Mouse (Mus musculus): ENCODE data around the gene Syngr4. TPM values are rescaled to one million over a fixed set of nuclear protein-coding genes. Genes with fewer than 3 reads are reported as not detected.
A peak's percentile ranks its signal among the peaks of the same experiment; 100 is the strongest.
"Not testable (repeated sequence)": the region's sequence is repeated elsewhere in the genome, so short reads cannot be mapped to it uniquely, and the experiment has no call there.

Syngr4 gene
- 0.70 TPM in 1 of 2 replicates, not detected in the other for total RNA-seq (2021)
- long read RNA-seq: 0 reads

DNA sequence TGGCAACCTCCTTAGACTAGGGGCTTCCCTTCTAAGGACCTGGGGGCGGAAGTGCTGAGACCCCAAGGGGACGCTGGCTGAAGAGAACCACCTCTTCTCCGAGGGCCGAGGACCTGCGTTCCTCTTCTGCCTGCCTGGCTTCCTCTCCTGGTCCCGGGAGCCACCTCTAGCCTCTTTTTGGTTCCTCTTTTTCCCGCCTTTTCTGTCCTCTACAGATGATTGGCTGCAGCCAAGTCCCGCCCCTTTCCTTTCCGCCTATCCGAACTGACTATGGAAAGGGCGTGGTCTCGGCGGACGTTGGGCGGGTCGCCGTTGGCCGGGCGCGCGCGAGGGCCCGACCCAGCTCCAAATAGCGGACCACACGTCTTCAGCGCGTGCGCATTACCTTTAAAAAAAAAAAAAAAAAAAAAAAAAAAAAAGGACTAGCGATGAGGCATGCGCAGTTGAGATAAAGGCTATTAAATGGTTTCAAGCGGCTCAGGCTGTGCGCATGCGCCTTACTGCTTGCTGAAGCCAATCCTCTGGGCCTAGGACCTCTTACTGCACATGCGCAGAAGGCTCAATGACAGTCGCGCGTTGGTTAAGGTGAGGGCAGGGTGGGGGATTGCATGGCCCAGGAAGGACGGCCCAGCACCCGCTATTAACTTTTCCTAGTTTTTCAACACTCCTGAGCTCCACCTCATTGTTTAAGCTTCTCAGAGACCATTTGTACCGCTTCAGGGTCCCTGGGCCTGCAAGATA lies at the start of gene Syngr4, which contains the start of gene Tmem143:
Gene Syngr4 (minus strand): TSS at position 198 of the 741 bp plus-strand sequence.
Gene Tmem143 (plus strand): TSS at position 425 of the 741 bp plus-strand sequence.
- peak; percentile 94 for DNase-seq

DNA sequence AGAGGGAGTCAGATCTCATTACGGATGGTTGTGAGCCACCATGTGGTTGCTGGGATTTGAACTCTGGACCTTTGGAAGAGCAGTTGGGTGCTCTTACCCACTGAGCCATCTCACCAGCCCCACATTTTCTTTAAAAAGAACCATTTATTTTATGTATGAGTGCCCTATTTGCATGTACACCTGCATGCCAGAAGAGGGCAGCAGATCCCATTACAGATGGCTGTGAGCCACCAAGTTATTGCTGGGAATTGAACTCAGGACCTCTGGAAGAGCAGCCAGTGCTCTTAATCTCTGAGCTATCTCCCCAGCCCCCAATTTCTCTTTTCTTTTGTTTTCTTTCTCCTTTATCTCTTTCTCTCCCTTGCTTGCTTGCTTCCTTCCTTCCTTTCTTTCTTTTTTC lies 46.8 kb upstream of the Syngr4 start:
- not testable (repeated sequence) for DNase-seq

DNA sequence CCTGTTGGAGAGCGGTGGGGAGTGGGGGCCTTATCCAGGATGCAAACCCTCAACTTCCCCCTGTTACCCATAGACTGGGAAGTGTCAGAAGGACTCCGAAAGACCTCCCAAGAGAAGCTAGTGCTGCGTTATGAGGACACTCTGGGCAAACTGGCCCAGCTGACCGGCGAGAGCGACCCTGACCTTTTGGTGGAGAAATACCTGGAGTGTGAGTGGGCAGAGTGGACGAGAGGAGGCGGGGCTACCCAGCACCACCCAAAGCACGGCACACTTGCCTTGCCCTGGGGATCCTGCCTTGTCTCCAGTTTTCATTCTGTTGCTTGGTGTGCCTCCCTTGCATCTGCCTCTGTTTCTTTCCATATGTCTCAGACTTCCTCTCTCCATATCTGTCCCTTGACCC lies 45.5 kb upstream of the Syngr4 start:
- DNase-seq: peak; percentile 76

DNA sequence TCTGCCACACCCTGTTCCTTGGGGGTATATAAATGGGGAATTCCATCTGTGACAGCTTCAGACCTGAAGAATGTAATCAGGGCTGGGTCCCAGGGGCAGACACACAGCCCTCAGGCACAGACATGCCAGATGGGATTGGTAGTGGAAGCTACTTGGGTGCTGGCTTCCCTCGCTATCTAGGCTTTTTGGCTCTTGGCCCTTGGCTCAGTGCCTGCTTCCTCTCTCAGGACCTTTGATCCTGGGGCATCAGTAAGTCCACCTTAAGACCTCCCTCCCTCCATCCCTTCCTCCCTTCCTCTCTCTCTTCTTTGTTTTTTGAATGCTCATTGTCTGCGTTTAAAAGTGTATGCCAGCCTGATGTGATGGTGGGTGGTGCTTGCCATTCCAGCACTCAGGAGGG lies 43.3 kb upstream of the Syngr4 start:
- DNase-seq: no peak

DNA sequence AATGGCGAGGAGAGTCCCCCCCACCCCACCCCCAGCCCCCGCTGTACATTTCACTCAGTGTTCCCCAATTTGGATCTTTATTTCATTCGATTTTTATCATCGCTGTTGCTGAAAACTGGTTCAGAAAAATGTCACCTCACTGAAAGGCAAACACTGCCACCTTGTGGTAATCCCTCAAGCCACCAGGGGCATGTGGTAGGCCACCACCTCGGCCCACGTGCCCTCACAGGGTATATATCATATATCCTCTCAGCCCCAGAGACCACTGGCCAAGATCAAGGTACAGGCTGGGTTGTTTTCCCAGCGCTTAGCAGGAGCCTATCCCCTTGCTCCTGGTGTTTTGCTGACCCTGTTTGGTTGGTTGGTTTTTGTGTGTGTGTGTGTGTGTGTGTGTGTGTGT lies 38.6 kb upstream of the Syngr4 start:
- DNase-seq: peak; percentile 68

DNA sequence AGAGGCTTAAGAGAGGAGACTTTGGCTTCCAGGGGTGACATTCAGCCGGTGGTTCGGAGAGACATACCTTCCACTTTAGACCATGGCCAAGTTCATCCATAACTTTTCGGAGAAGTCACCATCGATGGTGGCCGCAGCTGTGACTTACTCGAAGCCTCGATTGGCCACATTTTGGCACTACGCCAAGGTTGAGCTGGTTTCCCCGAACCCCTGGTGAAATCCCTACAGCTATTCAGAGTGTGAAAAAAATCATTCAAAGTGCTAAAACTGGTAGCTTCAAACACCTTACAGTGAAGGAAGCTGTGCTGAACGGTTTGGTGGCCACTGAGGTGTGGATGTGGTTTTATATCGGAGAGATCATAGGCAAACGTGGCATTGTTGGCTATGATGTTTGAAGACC lies 37.3 kb upstream of the Syngr4 start:
- not testable (repeated sequence) for DNase-seq

DNA sequence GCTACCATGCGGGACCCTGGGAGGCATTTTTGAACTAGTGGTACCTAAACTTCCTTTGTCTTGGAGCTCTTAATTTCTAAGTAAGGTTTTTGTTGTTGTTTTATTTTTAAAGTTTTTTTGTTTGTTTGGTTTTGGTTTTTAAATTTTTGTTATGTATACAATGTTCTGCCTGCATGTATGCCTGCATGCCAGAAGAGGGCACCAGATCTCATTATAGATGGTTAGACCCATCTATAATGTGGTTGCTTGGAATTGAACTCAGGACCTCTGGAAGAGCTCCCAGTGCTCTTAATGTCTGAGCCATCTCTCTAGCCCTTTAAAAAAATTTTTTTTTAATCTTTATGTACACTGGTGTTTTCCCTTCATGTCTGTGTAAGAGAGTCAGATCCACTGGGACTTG lies 33.2 kb upstream of the Syngr4 start:
- no peak for DNase-seq

DNA sequence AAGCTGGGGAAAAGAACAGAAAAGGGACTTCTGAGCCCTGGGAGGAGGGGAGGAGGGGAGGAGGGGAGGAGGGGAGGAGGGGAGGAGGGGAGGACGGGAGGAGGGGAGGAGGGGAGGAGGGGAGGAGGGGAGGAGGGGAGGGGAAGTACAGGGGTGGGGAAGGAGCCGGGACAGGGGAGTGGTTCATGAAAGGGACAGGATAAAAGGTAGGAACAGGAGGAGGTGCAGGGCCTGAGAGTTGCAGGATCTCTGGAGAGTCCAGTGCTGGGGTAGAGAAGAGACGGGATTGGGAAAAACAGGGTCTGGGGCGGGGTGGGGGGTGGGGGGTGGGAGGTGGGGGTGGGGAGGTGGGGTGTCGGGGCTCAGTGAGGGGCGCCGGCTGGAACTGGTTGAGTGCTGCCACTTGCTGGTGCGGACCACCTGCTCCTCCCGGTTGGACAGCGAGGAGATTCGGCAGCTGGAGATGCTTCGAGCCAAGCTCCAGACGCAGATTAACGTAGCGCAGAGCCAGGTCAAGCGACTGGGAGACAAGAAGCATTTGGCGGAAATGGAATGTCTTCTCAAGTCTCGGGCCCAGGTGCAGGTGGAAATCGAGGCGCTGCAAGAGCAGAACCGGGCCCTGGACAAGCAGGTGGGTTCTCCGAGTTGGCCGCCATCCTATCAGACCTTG lies 32.2 kb upstream of the Syngr4 start:
- no peak for DNase-seq

DNA sequence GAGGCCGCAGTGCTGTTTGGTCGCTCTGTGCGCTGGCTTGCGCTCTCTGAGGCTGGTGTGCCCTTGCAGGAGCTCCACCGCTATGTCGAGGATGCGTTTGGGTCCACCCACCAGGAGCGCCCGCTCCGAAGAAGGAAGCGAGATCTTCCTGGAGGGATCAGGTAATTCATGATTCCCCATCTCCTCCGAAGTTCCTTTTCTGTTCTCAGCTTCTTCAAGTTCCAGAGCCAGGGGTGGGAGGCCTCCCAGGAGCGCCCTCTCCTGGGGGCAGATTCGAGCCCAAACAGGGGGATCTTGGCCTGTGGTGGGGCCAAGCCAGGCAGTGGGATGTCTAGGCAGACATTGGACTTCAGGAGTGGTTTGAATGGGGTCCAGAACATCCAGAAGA lies 27.9 kb upstream of the Syngr4 start:
- DNase-seq: peak; percentile 51

DNA sequence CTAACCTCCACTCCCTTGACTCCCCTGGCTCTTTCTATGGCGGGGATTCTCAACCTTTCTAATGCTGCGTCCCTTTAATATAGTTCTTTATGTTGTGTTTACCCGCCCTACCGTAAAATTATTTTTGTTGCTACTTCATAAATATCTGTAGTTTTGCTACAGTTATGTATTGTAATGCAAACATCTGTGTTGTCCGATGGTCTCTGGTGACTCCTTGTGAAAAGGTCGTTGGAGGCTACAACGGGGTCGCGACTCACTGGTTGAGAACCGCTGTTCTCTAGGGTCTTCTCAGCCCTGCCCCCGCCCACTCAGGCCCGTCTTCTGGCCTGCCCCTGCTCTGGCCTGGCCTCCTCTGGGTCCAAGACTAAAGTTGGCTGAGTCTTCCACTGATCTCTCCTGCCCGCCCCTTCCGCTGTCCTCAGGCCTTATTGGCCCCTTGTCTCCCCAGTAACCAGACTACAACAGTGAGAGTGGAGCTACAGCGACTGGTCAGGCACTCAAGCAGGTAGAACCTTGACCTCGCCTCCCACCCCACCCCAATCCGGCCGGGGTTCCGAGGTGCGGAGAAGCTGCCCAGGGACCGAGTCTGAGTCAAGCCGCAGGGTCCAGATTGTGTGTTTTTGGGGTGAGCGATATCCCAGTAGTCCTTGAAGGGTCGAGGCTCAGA lies 27.4 kb upstream of the Syngr4 start, which contains the start of gene Ccdc114:
Gene Ccdc114 (plus strand): TSS at position 311 of the 667 bp plus-strand sequence.
- DNase-seq: peak; percentile 76

DNA sequence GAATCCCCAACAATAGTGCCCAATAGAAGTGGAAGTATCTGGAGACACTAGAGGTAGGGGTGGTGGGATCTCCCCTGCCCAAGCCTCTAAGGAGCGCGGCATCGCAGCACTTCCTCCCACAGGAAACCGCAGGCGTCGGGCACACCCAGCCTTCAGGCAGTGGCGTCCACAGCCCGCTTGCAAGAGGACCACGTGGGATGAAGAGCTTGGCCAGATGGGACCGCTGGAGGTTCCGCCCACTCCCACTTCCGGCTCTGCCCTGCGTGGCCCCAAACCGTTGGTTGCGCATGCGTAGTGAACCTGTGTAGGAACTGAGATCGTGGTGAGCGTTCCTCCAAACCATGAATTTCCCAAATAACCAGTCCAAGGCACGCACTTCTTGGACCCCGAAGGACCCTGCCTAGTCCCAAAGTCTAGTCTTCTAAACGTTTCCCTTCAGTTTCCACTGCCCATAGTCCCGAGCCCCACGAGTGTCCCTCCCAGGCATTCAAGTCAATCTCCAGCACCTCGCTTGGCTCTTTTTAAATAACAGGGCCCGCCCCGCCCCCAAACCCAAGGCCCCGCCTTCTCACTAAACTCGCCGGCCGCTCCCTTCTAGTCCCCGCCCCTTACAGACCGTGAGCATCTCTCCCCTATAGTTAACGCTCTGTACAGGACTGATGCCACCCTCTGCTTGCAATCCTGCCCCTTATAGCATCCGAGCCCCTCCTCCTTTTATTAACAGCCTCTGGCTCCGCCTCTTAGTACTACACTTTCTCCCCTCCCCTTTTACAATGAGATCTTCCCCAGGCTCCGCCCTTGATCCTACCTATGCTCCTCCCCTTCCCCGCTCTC lies 26.6 kb upstream of the Syngr4 start:
- peak; percentile 92 for DNase-seq

DNA sequence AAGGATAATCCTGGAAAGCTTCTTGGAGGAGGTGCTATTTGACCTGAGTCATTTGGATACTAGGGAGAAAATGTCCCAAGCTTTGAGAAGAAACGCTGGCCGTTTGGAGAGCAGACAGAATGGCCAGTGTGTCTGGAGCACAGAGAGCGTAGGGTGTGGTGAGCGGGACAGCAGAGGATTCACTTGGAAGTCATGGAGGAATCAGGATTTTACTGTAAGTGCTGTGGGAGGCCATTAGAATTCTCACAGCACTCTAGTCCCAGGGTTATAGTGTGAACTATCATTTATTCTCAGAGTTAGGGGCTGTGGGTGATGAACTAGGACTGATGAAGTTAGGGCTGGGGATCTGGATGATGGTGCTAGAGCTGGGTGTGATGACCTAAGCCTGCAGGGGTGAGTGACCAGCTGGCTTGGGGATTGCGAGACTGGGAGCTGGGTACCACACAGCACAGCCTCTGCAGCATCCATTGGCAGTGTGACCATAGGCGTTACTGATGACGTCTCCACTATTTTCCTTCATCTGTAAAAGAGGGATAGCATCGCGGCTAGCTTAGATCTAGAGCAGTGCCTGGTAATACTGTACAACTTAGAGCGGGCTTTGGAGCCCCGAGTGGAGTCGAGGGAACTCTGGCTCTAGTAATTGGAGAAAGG lies 25.6 kb upstream of the Syngr4 start:
- no peak for DNase-seq

DNA sequence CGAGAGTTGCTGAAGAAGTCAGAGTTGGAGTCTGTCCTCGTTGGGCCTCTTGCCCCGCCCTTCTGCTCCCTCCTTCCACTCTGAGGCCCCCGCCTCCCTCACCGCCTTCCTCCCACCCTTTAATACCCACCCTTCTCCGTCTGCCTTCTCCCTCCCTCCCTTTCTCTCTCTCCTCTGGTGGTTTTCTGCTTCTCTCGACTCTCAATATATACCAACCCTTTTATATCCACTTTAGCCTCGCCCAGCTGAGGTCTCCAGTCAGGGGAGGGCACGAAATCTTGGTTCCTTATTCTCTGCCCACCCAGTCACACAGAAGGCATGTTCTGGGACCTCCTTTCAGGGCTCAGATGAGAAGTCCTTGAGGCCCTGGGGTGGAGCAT lies 24.7 kb upstream of the Syngr4 start, which contains the start of gene Emp3:
Gene Emp3 (minus strand): TSS at position 163 of the 380 bp plus-strand sequence.
- peak; percentile 67 for DNase-seq

DNA sequence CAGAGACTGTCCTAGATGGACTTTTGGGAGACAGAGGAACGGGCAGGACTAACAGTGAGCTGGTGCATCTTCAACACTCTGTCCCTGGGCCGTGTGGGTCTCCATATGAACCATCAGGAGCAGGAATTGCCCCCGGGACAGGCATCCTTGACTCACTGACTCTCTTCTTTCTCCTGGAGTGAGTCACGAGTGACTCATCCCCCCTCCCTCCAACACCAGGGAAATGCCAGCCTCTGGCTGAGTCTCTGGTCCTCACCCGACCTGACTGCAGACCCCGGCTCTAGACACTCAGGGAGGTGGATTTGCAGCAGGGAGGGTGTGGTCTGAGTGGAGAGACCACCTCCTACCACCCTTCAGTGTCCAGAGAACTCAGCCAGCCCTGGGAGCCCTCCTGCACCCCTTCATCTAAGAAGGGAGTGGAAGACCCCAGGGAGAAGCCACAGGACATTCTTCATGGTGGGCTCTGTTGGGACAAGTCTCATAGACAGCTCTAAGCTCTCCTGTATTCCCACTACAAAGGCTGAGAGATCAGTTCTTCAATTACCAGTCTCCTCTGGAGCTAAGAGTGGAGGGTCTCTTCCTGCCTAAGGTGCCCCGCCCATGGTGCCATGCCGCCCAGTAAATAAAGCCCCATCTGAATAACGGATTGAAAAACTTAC lies 24.2 kb upstream of the Syngr4 start:
- DNase-seq: peak; percentile 78

DNA sequence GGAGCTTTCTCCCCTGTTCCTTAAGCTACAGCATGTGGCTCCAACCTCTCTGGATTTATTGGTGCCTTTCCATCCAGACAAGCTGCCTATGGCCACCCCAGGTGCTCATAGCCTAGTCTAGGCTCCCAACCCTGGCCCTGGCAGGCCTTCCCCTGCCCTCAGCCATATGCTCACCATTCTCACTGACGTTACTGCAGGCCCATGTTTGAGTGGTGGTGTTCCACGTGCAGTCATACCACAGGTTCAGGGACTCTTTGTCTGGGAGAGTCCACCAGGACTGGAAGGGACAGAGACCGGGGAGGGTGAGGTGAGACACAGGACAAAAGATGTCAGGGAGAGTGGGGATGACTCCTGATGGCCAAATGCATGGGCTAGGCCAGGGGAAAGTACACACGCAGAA lies 23.2 kb upstream of the Syngr4 start:
- no peak for DNase-seq

DNA sequence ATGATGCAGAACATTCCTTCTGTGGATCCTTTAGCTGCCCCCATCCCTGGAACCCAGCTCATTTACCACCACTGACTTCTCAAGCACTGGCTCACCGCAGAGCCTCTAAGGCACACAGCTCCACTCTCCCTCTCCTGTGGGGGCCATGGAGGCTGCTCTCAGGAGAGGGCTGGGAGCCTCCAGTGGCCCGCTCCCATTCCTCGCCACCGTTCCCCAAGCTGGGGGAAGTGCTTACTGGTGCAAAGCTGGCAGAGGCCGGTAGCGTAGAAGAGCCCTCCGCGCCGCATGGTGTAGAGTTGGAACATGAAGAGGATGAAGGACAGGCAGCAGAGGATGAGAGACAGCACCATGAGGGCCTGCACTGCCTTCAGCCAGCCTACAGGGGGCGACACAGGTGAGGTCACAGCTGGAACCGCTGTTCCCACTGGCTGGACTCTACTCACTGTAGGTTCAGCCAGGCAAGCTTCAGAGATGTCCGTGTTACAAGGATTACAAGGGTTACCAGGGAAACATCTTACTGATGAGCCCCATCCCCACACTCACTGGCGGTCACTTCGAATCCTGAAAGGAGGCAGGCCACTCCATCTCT lies 22.7 kb upstream of the Syngr4 start:
- no peak for DNase-seq

DNA sequence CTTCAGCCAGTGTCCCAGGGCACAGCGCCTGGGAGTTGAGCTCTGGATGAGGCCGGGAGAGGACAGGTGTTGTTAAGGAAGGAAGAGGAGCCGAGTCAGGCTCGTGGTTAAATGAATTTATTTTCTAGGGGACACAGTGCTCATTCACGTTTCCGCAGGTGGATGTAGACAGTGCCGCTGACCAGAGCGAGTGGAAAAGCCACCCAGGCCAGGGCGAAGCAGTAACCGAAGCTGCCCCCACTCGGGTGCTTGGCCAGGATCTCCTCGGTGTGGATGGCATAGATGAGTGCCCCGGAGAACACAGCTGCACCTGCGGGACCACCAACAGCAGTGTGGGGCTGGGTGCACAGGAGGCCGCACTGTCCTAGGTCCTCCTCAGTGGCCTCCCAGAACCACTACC lies 21.4 kb upstream of the Syngr4 start:
- no peak for DNase-seq

DNA sequence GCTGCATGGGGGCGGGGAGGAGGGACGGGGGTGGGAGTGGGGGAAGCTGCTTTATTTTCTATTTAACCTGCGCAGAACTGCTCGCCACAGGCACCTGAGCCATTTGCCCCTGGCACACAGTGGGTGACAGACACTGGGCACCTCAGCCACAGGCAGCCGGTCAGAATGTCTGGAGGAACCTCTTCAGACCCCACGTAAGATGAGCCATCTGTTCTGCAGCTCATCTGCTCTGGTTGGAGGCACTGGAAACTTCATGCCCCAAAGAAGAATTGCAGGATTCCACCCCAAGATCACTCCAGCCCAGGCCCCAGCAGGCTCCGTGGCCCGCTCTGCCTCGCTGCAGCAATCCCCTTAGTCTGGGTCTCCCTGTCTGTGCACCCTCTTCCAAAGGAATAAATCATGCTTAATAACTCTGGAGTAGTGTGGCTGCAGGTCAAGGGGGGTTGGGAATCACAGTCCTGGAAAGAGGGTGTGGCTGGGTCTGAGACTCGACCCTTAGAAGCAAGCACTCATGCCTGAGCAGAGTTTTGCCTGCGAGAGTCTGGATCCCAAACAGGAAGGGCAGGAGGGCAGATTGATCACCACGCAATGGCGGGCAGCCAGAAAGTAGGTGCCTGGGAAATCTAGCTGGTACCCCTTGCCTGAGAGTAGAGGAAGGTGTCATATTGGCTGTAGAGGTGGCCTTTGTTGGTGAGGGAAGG lies 20.6 kb upstream of the Syngr4 start:
- peak; percentile 55 for DNase-seq

DNA sequence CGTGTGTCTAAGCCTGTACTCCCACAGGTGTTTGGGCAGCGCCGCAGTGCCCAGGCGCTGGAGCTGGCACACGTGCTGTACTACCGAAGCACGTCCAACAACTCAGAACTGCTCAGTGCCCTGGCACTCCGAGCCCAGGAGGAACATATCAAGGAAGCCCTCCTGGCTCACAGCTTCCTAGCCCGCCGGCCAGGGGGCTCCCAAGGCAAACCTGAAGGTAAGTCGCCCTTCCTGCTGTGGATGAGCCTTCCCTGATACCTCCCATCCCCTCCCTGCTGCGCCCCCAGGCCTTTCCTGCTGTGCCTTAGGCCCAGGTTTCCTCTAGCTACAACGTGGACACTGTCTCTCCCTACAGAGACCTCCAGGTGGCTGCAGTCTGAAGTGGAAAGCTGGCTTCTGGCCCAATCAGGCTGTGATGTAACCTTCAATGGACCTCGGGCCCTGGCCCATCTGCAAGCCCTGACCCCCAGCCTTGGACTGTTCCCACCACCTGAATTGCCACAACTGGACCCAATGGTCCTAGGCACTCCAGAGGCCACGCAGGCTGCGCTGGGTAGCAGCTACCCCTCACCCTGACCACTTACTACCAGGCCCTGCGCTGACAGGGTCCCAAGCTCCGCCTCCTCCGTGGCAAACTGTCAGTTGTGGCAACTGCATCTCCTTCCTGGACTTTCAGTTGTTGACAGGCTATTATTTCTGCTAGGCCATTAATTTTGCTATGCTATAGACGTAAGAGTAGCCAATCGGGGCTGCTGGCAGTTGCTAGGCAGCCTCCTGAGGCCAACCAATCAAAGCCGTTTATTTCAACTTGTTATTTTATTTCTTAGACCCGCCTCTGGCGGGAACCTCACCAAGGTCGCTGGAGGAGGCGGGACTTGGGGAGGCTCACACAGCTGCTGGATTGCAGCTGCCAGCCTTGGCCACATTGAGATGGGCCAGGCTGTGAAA lies 19.8 kb upstream of the Syngr4 start:
- DNase-seq: peak; percentile 82

All from adrenal gland, postnatal 25 days (tissue).